In the genomic region with DNA sequence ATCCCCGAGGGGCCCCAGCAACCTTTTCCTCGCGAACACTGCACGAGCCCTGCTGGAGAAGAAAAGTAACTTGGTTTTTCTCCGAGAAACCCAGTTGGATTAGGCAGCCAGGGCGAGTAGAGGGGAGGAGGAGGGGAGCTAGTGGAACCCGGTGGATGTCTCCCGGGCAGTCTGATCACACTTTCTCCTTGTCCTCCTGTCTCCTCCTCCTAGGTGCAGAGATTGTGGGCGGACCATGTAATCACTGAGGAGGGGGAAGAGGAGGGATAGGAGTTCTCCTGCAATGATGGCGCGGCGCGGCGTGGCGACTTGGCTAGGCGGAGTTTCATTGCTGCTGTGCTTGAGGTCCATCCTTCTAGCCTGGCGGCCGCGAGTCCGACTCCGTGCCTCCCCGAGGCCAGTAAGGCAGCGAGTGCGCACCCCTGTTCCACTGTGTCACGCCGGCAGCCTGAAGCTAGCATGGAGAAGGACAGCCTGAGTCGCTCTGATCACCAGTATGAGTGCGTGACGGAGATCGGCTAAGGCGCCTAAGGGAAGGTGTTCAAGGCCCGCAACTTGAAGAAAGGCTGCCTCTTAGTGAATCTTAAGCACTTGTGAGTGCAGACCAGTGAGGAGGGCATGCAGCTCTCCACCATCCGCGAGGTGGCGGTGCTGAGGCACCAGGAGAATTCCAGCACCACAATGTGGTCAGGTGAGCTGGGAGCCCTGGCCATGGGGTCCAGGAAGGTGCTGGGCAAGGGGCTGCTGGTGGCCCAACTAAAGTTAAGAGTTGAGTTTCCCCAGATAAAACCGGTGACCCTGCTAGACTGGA, we compare ENCODE assay signal across 9 mouse cellular contexts. TPM values are rescaled to one million over a fixed set of nuclear protein-coding genes. Genes with fewer than 3 reads are reported as not detected.
DNase-seq lines count a peak whose midpoint lies in the region; ATAC-seq and TF ChIP-seq lines count a peak whose summit lies in the region.
"Not testable (repeated sequence)": the region's sequence is repeated elsewhere in the genome, so short reads cannot be mapped to it uniquely, and the experiment has no call there.
"Had no signal": no experiment of that assay in that cellular context is flagged by ENCODE, and none has a peak within 500 bp of the region (broad histone marks: within the 10 kb centered on the region; RNA-seq: fewer than 3 reads in every experiment).

No protein-coding gene starts in this region.

- peak overlapping the region; percentile 48 for H3K4me2 ChIP-seq in forebrain, embryonic 12.5 days
- H3K4me2 ChIP-seq in heart, embryonic 12.5 days: peak overlapping the region; percentile 68
- peak overlapping the region; percentile 55 for H3K4me2 ChIP-seq in neural tube, embryonic 15.5 days

- H3K9me3 ChIP-seq in forebrain, embryonic 12.5 days; heart, embryonic 12.5 days (replicated peaks); neural tube, embryonic 15.5 days (replicated peaks): not testable (repeated sequence)

- H3K4me1 ChIP-seq in forebrain, embryonic 12.5 days; heart, embryonic 12.5 days (replicated peaks); kidney, adult 2 months (ENCODE audit: control insufficient read depth, insufficient read depth, low read length); lung, adult 2 months (ENCODE audit: control insufficient read depth, insufficient read depth, low read length); neural tube, embryonic 15.5 days: not testable (repeated sequence)

- H3K36me3 ChIP-seq in forebrain, embryonic 12.5 days (replicated peaks); heart, embryonic 12.5 days; kidney, adult 2 months (ENCODE audit: control insufficient read depth, insufficient read depth, low read length); neural tube, embryonic 15.5 days: not testable (repeated sequence)

- peak; percentile 57 for DNase-seq in brain, embryonic 14.5 days (ENCODE audit: low read depth)
- DNase-seq in kidney, adult 2 months: peak; percentile 44
- peak; percentile 38 for DNase-seq in left cerebral cortex, adult 11 months (ENCODE audit: low spot score)
- peak; percentile 19 for DNase-seq in lung, adult 2 months
- DNase-seq in urinary bladder, postnatal 25 days (ENCODE audit: low spot score): peak; percentile 12

- peak; percentile 89 for ATAC-seq in forebrain, embryonic 12.5 days (ENCODE audit: low FRiP score)
- peak; percentile 68 for ATAC-seq in heart, embryonic 12.5 days (ENCODE audit: insufficient number of reproducible peaks, low FRiP score)
- peak; percentile 95 for ATAC-seq in neural tube, embryonic 15.5 days (ENCODE audit: low FRiP score)

- TF ChIP-seq CTCF in brain, embryonic 14.5 days (IDR thresholded peaks at IDR 0.05; ENCODE audit: borderline replicate concordance, extremely low read depth, insufficient read depth, insufficient read length): peak; percentile 13; the same call in 1 of the 2 replicates
- TF ChIP-seq CTCF in kidney, adult 2 months (conservative IDR thresholded peaks at IDR 0.05; ENCODE audit: insufficient read depth, insufficient read length, low read depth, low read length); lung, adult 2 months (IDR thresholded peaks at IDR 0.05; ENCODE audit: insufficient read depth, low read length): not testable (repeated sequence)

- WGBS in forebrain, embryonic 12.5 days: under 1% methylated on average over 27 of the region's 36 CpGs
- 0% methylated on average over 25 of the region's 36 CpGs for WGBS in heart, embryonic 12.5 days
- 0% methylated on average over 27 of the region's 36 CpGs for WGBS in kidney, adult 2 months
- WGBS in lung, adult 2 months: under 1% methylated on average over 27 of the region's 36 CpGs
- under 1% methylated on average over 28 of the region's 36 CpGs for WGBS in neural tube, embryonic 15.5 days

- not testable (repeated sequence) for H3K27ac ChIP-seq in forebrain, embryonic 12.5 days; heart, embryonic 12.5 days (ENCODE audit: poor library complexity, severe bottlenecking); kidney, adult 2 months (ENCODE audit: insufficient read depth, low read depth, low read length); neural tube, embryonic 15.5 days (replicated peaks)

- not testable (repeated sequence) for TF ChIP-seq POLR2A in brain, embryonic 14.5 days (IDR thresholded peaks at IDR 0.05; ENCODE audit: borderline replicate concordance, extremely low read depth, insufficient read depth, insufficient read length, poor library complexity, severe bottlenecking); kidney, adult 2 months (IDR thresholded peaks at IDR 0.05; ENCODE audit: low read depth, low read length); lung, adult 2 months (IDR thresholded peaks at IDR 0.05; ENCODE audit: borderline replicate concordance, extremely low read depth, low read depth, low read length)

- H3K9ac ChIP-seq in forebrain, embryonic 12.5 days; heart, embryonic 12.5 days; neural tube, embryonic 15.5 days (replicated peaks): not testable (repeated sequence)

- peak overlapping the region; percentile 31 for H3K4me3 ChIP-seq in forebrain, embryonic 12.5 days (replicated peaks)
- peak overlapping the region; percentile 39 for H3K4me3 ChIP-seq in heart, embryonic 12.5 days
- not testable (repeated sequence) for H3K4me3 ChIP-seq in kidney, adult 2 months (ENCODE audit: insufficient read depth, low read depth, low read length); lung, adult 2 months (replicated peaks; ENCODE audit: extremely low read depth, low read depth, low read length)
- H3K4me3 ChIP-seq in neural tube, embryonic 15.5 days (replicated peaks): peak overlapping the region; percentile 38

- H3K27me3 ChIP-seq in forebrain, embryonic 12.5 days; heart, embryonic 12.5 days (replicated peaks); kidney, adult 2 months (replicated peaks; ENCODE audit: control insufficient read depth, insufficient read depth, low read length); neural tube, embryonic 15.5 days (replicated peaks): not testable (repeated sequence)

RNA-seq across cellular contexts. Expression of gene Gm2832, which starts 13.6 kb away (rescaled TPM):
- polyA plus RNA-seq in brain, embryonic 14.5 days (2012; rRNA removed): 0.21 and 0.26 TPM in 2 replicates
- polyA plus RNA-seq in forebrain, embryonic 12.5 days (2016; fragmentation: Nextera tagmentation; extraction: Ambion mirVana): not detected in 2 replicates
- 0.14 TPM in 1 of 2 replicates, not detected in the other for polyA plus RNA-seq in heart, embryonic 12.5 days (2016; fragmentation: Nextera tagmentation; extraction: Ambion mirVana)
- not detected in 2 replicates for polyA plus RNA-seq in kidney, adult 2 months (2012; rRNA removed)
- polyA plus RNA-seq in lung, adult 2 months (2012; rRNA removed): not detected in 2 replicates
- polyA plus RNA-seq in neural tube, embryonic 15.5 days (2015; fragmentation: Nextera tagmentation; extraction: Ambion mirVana): 0.36 and 0.46 TPM in 2 replicates
- polyA plus RNA-seq: large intestine, adult 2 months had no signal
